Mouse (Mus musculus) thymus, adult 18-20 months (tissue): ENCODE results near the gene 2310011J03Rik.
A peak's percentile ranks its signal among the peaks of the same experiment; 100 is the strongest.

Experiments
- DNase-seq, 2 experiments: peaks; one replicate each; pipeline ENCODE4 v3.0.0; 2022; ENCODE audit warnings: mixed read lengths in 2 of 2

Gene 2310011J03Rik

DNA sequence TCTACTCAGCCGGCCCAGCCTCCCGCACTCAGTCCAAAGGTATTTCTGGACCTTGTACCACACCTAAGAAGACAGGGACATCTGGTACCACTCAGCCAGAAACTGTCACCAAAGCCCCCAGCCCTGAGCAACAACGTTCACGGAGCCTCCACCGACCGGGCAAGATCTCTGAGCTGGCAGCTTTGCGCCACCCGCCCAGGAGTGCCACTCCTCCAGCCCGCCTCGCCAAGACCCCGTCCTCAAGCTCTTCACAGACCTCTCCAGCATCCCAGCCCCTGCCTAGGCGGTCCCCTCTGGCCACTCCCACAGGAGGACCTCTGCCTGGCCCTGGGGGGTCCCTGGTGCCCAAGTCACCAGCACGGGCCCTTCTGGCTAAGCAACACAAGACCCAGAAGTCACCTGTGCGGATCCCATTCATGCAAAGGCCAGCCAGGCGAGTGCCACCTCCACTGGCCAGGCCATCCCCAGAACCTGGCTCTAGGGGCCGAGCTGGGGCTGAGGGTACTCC, 5.8 kb downstream of the 2310011J03Rik start:
- no peak for DNase-seq

DNA sequence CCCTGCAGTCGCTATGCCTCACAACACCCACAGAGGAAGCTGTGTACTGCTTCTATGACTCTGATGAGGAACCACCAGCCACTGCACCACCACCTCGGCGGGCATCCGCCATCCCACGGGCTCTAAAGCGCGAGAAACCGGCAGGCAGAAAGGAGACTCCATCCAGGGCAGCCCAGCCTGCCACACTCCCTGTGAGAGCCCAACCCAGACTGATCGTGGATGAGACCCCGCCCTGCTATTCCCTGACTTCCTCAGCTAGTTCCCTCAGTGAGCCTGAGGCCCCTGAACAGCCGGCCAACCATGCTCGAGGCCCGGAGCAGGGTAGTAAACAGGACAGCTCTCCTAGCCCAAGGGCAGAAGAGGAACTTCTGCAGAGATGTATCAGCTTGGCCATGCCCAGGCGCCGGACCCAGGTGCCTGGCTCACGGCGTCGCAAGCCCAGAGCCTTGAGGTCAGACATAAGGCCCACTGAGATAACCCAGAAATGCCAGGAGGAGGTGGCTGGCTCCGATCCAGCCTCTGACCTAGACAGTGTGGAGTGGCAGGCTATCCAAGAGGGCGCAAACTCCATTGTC, 6.6 kb downstream of the 2310011J03Rik start:
- DNase-seq = no peak

- no peak for DNase-seq
Measured at GRCm38 (mm10) chr10:80312586-80313504, 7.5 kb downstream of the 2310011J03Rik start.

DNA sequence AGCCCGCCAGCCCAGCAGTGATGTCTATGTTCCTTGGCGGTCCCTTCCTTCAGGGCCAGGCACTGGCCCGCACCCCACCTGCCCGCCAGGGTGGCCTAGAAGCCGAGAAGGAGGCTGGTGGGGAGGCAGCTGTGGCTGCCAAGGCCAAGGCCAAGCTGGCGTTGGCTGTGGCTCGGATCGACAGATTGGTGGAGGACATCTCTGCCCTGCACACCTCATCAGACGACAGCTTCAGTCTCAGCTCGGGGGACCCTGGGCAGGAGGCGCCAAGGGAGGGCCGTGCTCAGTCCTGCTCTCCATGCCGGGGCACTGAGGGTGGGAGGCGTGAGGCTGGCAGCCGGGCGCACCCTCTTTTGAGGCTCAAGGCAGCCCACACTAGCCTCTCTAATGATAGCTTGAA, 8.8 kb downstream of the 2310011J03Rik start:
- no peak for DNase-seq

GRCm38 (mm10) chr10:80304862-80305261, 15.5 kb downstream of the 2310011J03Rik start:
- DNase-seq = no peak

- no peak for DNase-seq
Measured at GRCm38 (mm10) chr10:80304458-80304857, 15.9 kb downstream of the 2310011J03Rik start.

GRCm38 (mm10) chr10:80302471-80302881, 17.9 kb downstream of the 2310011J03Rik start:
- DNase-seq = no peak

- DNase-seq = no peak
Measured at GRCm38 (mm10) chr10:80302082-80302355, 18.3 kb downstream of the 2310011J03Rik start.

DNA sequence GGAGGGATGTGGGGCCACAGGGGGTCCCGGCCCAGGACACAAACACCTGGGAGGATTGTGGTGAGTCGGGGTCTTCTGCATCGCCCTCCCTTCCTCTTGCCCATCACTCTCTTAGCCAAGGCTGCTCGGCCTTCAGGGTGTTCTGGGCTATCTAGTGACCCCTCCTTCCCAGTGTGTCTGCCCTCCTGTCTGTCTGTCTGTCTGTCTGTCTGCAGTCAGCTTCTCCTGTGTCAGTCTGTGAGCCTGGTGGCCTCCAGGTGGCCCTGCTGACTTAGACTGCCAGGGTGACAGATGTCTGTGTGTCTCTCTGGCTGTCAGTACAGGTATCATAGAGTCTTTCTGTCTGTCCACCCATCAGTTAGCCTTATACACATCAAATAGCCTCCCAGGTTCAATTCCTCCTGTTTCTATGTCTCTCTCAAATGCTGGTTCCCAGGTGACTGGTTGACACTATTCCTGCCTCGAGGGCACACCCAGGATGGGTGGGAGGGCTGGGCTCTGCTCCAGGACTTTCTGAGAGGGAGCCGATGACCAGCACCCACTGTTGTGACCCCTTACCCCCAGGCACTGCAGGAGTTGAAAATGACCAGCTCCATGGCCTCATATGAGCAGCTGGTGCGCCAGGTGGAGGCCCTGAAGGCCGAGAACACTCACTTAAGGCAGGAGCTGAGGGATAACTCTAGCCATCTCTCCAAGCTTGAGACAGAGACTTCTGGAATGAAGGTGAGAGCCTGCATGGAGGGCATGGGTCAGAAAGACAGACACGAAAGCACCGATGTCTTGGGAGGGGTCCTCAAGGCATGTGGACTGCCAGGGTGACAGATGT, 18.9 kb downstream of the 2310011J03Rik start:
- DNase-seq = no peak

DNA sequence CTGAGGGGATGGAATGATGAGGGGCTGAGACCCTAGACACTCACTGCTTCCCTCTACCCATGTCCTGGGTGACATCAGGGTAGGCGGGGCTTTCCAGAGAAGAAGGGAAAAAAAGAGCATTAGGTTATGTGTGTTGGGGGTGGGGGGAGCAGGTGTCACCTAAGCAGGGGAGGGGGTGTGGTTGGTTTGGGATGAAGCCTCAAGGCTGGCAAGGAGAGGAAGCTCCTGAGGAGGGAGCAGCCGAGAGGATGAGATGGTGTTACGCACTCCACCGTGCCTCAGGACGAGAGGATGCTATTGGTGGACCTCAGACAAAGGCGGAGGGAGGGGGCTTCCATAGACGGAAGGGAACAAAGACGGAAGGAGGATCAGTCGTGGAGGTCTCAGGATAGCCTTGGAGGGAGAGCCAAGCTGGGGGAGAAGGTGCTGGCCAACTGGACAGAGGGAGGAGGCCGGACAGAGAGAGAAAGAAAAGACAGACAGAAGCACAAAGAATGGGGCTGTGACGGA, 19.6 kb downstream of the 2310011J03Rik start:
- no peak for DNase-seq

DNA sequence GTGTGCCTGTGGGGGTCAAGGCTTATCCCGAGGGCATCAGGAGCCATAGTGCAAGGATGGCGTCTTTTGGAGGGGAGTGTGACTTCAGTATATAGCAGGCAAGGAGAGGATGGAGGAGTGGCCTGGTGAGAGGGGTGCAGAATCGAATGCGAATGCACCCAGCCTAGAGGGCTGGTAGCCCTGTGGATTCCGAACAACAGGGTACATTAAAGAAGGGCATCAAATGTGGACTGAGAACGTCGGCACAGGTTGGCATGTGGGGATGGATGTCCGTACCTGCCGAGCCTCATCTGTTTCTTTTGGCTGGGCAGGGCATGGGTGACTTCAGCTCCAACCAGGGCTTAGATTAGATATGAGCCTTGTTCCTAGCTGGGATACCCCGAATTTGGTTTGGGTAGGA, 20.5 kb downstream of the 2310011J03Rik start:
- no peak for DNase-seq

DNA sequence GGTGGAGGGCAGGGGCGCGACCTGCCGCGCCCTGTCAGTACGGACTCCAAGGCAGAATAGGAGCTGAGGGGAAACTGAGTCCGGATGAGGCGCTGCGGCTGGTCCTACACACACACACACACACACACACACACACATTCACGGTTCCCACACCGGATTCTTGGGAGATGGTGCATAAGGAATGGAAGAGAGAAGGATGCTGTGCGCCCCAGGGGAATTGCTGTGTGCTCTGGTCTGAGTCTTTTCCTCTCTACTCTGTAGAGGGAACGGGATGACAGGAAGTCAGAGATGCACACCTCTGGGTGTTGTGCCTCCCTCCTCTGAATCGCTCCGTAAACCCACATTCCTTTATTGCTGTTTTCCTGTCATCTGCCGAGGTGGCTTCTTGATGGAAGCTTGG, 21.0 kb downstream of the 2310011J03Rik start:
- DNase-seq = no peak

DNA sequence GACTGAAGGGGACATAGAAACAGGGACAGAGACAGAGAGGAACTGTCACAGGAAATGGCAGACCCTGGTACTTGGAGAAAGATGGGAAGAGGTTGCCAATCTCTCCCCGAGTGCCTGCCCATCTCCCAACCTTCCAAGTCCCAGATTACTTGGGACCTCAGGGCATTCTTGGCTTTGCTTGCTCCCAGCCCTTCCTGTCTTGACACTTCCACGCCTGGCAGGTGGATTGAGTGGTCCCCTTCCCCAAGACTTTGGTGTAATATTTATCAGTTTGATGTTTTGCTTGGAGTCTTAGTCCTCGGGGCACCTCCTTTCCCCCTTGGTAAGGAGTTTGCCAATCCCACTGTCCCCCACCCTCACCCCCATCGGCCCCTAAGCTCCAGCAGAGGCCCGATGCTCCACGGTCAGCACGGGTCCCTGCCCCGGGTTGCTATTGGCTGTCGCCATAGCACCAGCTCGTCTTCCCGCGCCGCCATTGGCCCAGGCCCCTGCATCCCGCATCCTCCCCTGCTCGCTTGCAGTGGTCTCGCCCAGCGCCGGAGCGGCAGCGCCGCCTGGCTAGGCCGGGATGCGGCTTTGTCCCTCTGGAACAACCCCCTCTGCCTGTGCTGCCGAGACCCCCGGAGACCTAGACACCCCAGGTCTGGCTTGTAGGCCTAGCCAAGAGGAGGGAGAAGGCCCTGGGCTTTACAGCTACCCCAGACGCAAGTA, 21.6 kb downstream of the 2310011J03Rik start:
- DNase-seq = no peak

DNA sequence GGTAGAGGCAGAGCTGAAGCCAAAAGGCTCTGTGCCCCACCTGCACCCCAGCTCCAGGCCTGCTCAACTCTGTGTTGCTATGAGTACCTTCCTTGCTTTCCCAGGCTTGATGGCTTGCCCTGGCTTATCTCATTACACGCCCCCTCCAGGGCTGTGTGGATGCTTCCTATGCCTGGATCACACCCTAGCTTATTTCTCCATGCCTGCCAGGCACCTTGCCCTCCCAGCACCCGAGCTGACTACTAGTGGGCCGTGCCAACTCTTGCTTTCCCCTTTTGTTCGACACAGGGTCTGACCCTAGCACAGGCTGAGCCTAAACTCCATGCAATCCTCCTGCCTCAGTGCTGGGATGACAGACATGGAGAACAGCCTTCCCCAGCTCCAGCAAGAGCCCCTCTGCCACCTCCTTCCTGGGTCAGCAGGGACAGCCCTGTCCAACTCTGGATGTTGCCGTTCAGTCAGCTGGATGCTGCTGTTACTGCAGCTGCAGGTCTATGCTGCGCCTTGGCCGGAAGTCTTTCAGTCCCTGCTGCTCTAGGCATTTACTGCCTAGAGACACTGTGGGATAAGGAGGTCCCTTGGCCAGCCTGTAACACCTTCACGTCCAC, 22.7 kb downstream of the 2310011J03Rik start:
- no peak for DNase-seq

- no peak for DNase-seq
Measured at GRCm38 (mm10) chr10:80296824-80297223, 23.5 kb downstream of the 2310011J03Rik start.

- peak; percentile 37 to 47 for DNase-seq
Measured at GRCm38 (mm10) chr10:80295618-80296425, 24.5 kb downstream of the 2310011J03Rik start, which contains the start of gene Apc2. TSS of gene Apc2 (plus strand) at chr10:80295977.

GRCm38 (mm10) chr10:80294788-80295303, 25.5 kb downstream of the 2310011J03Rik start:
- no peak for DNase-seq

DNA sequence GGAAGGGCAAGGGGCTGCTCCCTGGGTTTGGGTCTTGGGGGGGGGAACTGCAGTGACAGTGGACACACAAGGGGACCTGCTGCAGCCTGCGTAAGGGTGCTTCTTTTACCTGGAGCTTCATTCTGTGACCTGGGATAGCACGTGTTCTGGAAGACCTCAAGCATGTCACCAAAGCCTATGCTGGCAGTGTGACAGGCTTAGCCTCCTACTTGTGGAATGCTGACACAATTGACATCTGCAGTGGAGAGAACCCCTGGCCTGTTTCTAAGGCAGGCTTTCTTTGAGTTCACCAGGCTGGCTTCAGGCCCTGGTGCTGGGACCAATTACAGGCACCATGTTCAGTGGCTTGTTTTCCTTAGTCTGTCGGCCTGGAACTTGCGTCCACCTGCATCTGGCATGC, 26.0 kb downstream of the 2310011J03Rik start:
- DNase-seq = no peak

GRCm38 (mm10) chr10:80293325-80293724, 27.0 kb downstream of the 2310011J03Rik start:
- DNase-seq = no peak

DNA sequence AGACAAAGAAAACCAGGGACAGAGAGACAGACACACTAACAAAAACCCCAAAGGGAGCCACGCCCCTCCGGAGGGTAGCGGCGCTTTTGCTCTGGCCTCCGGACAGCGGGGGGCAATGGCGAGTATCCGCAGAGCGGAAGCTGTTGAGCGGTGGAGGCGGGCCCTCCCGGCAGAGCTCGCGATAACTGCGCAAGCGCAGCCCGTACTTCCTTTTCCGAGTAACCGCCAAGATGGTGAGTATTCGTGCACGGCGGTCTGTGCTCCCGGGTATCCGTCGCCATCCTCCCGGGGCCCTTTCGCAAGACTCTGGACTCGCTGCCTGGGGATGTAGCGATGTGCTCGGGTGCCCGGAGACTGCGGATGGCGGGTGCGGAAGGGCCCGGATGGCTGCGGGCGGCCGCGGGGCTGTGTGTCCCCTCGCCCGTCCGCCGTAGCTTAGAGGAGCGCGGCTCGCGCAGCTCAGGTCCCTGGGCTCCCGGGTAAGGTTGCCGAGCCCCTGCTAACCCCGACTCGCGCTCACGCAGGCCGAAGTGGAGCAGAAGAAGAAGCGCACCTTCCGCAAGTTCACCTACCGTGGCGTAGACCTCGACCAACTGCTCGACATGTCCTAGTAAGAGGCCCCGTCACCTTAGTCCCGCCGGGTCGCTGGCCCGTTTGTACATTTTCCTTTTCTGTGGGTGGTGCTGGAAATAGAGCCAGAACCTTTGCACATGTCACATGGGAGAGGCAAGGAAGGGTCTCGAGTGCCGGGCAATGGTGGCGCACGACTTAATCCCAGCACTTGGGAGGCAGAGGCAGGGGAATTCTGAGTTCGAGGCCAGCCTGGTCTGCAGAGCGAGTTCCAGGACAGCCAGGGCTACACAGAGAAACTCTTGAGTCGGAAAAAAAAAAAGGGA, 27.8 kb downstream of the 2310011J03Rik start, which contains the start of gene Rps15:
Gene Rps15, plus strand, starts transcription at position 203 of the 896 bp plus-strand sequence.
- peak; percentile 88 to 89 for DNase-seq
